Mouse (Mus musculus) embryonic facial prominence, embryonic 10.5 days (tissue): Measurements from ENCODE around the gene Hmgcr. TPM values are rescaled to one million over a fixed set of nuclear protein-coding genes. Genes with fewer than 3 reads are reported as not detected.

Experiments
- DNase-seq: peaks from one replicate; pipeline ENCODE4 v3.0.0-alpha.2; 2017; ENCODE audit warnings: low spot score
- H3K27ac ChIP-seq: fragments of 300-500 bp; sonication (generic); replicated peaks from 2 replicates; pipeline ENCODE4 v1.5.1; 2016; ENCODE audit warnings: mild to moderate bottlenecking
- H3K27me3 ChIP-seq: fragments of 300-500 bp; sonication (generic); replicated peaks from 2 replicates; pipeline ENCODE4 v1.6.1; 2016; ENCODE audit warnings: low read depth, mild to moderate bottlenecking; ENCODE audit not compliant: poor library complexity, severe bottlenecking
- H3K36me3 ChIP-seq: fragments of 300-500 bp; sonication (generic); replicated peaks from 2 replicates; pipeline ENCODE4 v1.6.1; 2016; ENCODE audit warnings: mild to moderate bottlenecking, moderate library complexity
- H3K4me1 ChIP-seq: fragments of 300-500 bp; sonication (generic); 2 replicates; pipeline ENCODE4 v1.6.1; 2016
- H3K4me3 ChIP-seq: fragments of 300-500 bp; sonication (generic); 2 replicates; pipeline ENCODE4 v1.5.1; 2016; ENCODE audit warnings: mild to moderate bottlenecking, moderate library complexity
- H3K9me3 ChIP-seq: fragments of 300-500 bp; sonication (generic); 2 replicates; pipeline ENCODE4 v1.6.1; 2016; ENCODE audit warnings: mild to moderate bottlenecking
- WGBS: fragments of 180-500 bp; shearing (Covaris S2); methylation state at CpG from one replicate; pipeline ENCODE4 v1.1.7; 2016; 5-methylcytosine and 5-hydroxymethylcytosine counted together
- polyA plus RNA-seq: library from polyadenylated mRNA; unstranded; fragments of >200 nt; fragmentation: Nextera tagmentation; extraction: Ambion mirVana; gene quantifications from 2 replicates; pipeline ENCODE4 v1.2.1, GENCODE M21; 2016

Gene Hmgcr
- polyA plus RNA-seq, 1 experiment from 2014 or later = 131 TPM

- no peaks in the 10 kb centered on the region for H3K9me3 ChIP-seq
- H3K4me3 ChIP-seq = no peak overlapping the region
- H3K4me1 ChIP-seq = no peaks in the 10 kb centered on the region
- no peak overlapping the region for H3K27ac ChIP-seq
- DNase-seq = no peak
- 94% methylated on average over 7 of the region's 7 CpGs for WGBS
- H3K27me3 ChIP-seq = no peaks in the 10 kb centered on the region
- H3K36me3 ChIP-seq = peaks cover 100% of the 10 kb centered on the region
Observed at GRCm38 (mm10) chr13:96658936-96659335, 11.8 kb downstream of the Hmgcr start.

GRCm38 (mm10) chr13:96656673-96657072, 14.1 kb downstream of the Hmgcr start:
- Histone ChIP-seq H3K27ac (no peak overlapping the region), H3K9me3 (no peaks in the 10 kb centered on the region), H3K4me1 (no peaks in the 10 kb centered on the region), H3K4me3 (no peak overlapping the region), H3K36me3 (peaks cover 100% of the 10 kb centered on the region), H3K27me3 (no peaks in the 10 kb centered on the region)
- WGBS = 83% methylated on average over 1 of the region's 1 CpGs
- no peak for DNase-seq

- no peak for DNase-seq
- Histone ChIP-seq H3K9me3 (no peaks in the 10 kb centered on the region), H3K4me1 (no peaks in the 10 kb centered on the region), H3K27ac (no peak overlapping the region), H3K4me3 (no peak overlapping the region), H3K36me3 (peaks cover 100% of the 10 kb centered on the region), H3K27me3 (no peaks in the 10 kb centered on the region)
- 93% methylated on average over 9 of the region's 9 CpGs for WGBS
Observed at GRCm38 (mm10) chr13:96653041-96653440, 17.7 kb downstream of the Hmgcr start.

GRCm38 (mm10) chr13:96645822-96646221, 24.9 kb downstream of the Hmgcr start:
- Histone ChIP-seq H3K27me3 (no peaks in the 10 kb centered on the region), H3K9me3 (no peaks in the 10 kb centered on the region), H3K27ac (no peak overlapping the region), H3K36me3 (peaks cover 39% of the 10 kb centered on the region), H3K4me3 (no peak overlapping the region), H3K4me1 (0 out of 2 replicates have a peak, but pooled peaks cover 3% of the 10 kb centered on the region)
- DNase-seq = no peak
- WGBS = 74% methylated on average over 5 of the region's 5 CpGs

GRCm38 (mm10) chr13:96644168-96644567, 26.6 kb downstream of the Hmgcr start:
- H3K4me3 ChIP-seq = no peak overlapping the region
- WGBS = 84% methylated on average over 2 of the region's 2 CpGs
- H3K9me3 ChIP-seq = no peaks in the 10 kb centered on the region
- H3K27ac ChIP-seq = no peak overlapping the region
- peaks cover 26% of the 10 kb centered on the region for H3K36me3 ChIP-seq
- H3K27me3 ChIP-seq = no peaks in the 10 kb centered on the region
- no peak for DNase-seq
- H3K4me1 ChIP-seq = 0 out of 2 replicates have a peak, but pooled peaks cover 3% of the 10 kb centered on the region

GRCm38 (mm10) chr13:96630396-96630795, 40.3 kb downstream of the Hmgcr start:
- Histone ChIP-seq H3K4me3 (no peak overlapping the region), H3K27ac (no peak overlapping the region), H3K27me3 (no peaks in the 10 kb centered on the region), H3K36me3 (peaks cover 46% of the 10 kb centered on the region), H3K9me3 (no peaks in the 10 kb centered on the region), H3K4me1 (no peaks in the 10 kb centered on the region)
- 95% methylated on average over 4 of the region's 4 CpGs for WGBS
- DNase-seq = no peak

GRCm38 (mm10) chr13:96620891-96621290, 49.8 kb downstream of the Hmgcr start:
- Histone ChIP-seq H3K27ac (no peak overlapping the region), H3K4me3 (no peak overlapping the region), H3K4me1 (no peaks in the 10 kb centered on the region), H3K9me3 (no peaks in the 10 kb centered on the region), H3K27me3 (no peaks in the 10 kb centered on the region), H3K36me3 (peaks cover 17% of the 10 kb centered on the region)
- 91% methylated on average over 1 of the region's 1 CpGs for WGBS
- no peak for DNase-seq

GRCm38 (mm10) chr13:96614615-96615014, 56.1 kb downstream of the Hmgcr start:
- no peak overlapping the region for H3K4me3 ChIP-seq
- H3K4me1 ChIP-seq = no peaks in the 10 kb centered on the region
- no peak for DNase-seq
- H3K27ac ChIP-seq = no peak overlapping the region
- no peaks in the 10 kb centered on the region for H3K27me3 ChIP-seq
- H3K9me3 ChIP-seq = no peaks in the 10 kb centered on the region
- H3K36me3 ChIP-seq = peaks cover 22% of the 10 kb centered on the region
- 93% methylated on average over 3 of the region's 3 CpGs for WGBS

GRCm38 (mm10) chr13:96604242-96604641, 66.5 kb downstream of the Hmgcr start:
- no peak for DNase-seq
- H3K4me1 ChIP-seq = no peaks in the 10 kb centered on the region
- peaks cover 40% of the 10 kb centered on the region for H3K36me3 ChIP-seq
- 98% methylated on average over 2 of the region's 2 CpGs for WGBS
- no peaks in the 10 kb centered on the region for H3K9me3 ChIP-seq
- H3K27ac ChIP-seq = no peak overlapping the region
- H3K27me3 ChIP-seq = no peaks in the 10 kb centered on the region
- no peak overlapping the region for H3K4me3 ChIP-seq

- H3K36me3 ChIP-seq = peaks cover 20% of the 10 kb centered on the region
- no peak overlapping the region for H3K4me3 ChIP-seq
- H3K4me1 ChIP-seq = no peaks in the 10 kb centered on the region
- H3K27me3 ChIP-seq = no peaks in the 10 kb centered on the region
- no peak for DNase-seq
- H3K9me3 ChIP-seq = no peaks in the 10 kb centered on the region
- no peak overlapping the region for H3K27ac ChIP-seq
- 96% methylated on average over 9 of the region's 9 CpGs for WGBS
Observed at GRCm38 (mm10) chr13:96599182-96599581, 71.6 kb downstream of the Hmgcr start.

Other genes with a start within 250 kb of the Hmgcr start
- gene Ankdd1b, start 199.7 kb downstream of the Hmgcr start, polyA plus RNA-seq = 0.11 and 0.31 TPM in 2 replicates
- gene Gm17622, start 180.2 kb downstream of the Hmgcr start, polyA plus RNA-seq = not detected in 2 replicates
- gene Polk, start 128.4 kb downstream of the Hmgcr start, polyA plus RNA-seq = 9.5 and 9.9 TPM in 2 replicates
- 6.8 and 7.3 TPM in 2 replicates for gene Col4a3bp, start 128.3 kb downstream of the Hmgcr start, polyA plus RNA-seq
- not detected in 2 replicates for gene Ankrd31, start 77.3 kb upstream of the Hmgcr start, polyA plus RNA-seq